In the genomic region with DNA sequence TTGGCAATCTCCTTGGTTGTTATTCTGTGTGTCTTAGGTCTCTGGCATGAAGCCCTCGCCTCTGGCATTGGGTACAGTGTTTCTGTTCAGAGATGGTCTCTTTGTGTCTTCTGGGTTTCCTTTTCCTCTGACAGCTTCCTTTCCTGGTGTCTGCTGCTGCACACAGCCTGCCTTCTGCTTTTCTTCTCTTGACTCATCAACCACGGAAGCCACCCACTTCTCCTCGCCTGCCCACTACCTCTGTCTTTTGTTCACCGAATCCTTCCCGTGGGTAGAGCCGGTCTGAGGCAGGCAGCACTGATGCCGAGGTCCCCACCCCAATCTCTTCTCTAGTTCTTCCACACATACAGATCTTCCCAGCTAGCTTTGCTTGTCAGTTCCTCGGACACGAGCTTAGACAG, we compare ENCODE assay signal across 12 mouse cellular contexts.
DNase-seq lines count a peak whose midpoint lies in the region; ATAC-seq and TF ChIP-seq lines count a peak whose summit lies in the region.
"Had no signal": no experiment of that assay in that cellular context is flagged by ENCODE, and none has a peak within 500 bp of the region (broad histone marks: within the 10 kb centered on the region; RNA-seq: fewer than 3 reads in every experiment).

No protein-coding gene starts in this region.

- no peak overlapping the region for H3K27ac ChIP-seq in liver, postnatal 0 days (ENCODE audit: low read depth)
- no peak overlapping the region for H3K27ac ChIP-seq in liver, embryonic 12.5 days
- H3K27ac ChIP-seq: forebrain, embryonic 15.5 days; limb, embryonic 10.5 days; stomach, embryonic 15.5 days had no signal

- no peaks in the 10 kb centered on the region for H3K9me3 ChIP-seq in liver, postnatal 0 days (ENCODE audit: low read length)
- H3K9me3 ChIP-seq in liver, embryonic 12.5 days (replicated peaks) = no peaks in the 10 kb centered on the region
- H3K9me3 ChIP-seq: forebrain, embryonic 15.5 days; limb, embryonic 10.5 days; stomach, embryonic 15.5 days had no signal

- peak overlapping the region; percentile 35 for H3K4me2 ChIP-seq in liver, postnatal 0 days (ENCODE audit: low read depth, low read length)
- no peak overlapping the region for H3K4me2 ChIP-seq in liver, embryonic 12.5 days
- H3K4me2 ChIP-seq: forebrain, embryonic 15.5 days; stomach, embryonic 15.5 days had no signal

- no peak overlapping the region for H3K9ac ChIP-seq in liver, postnatal 0 days (replicated peaks)
- H3K9ac ChIP-seq in liver, embryonic 12.5 days = no peak overlapping the region
- H3K9ac ChIP-seq: forebrain, embryonic 15.5 days; stomach, embryonic 15.5 days had no signal

- TF ChIP-seq EP300 in liver, postnatal 0 days (IDR thresholded peaks at IDR 0.05; ENCODE audit: low read depth) = no peak

- no peaks in the 10 kb centered on the region for H3K27me3 ChIP-seq in liver, postnatal 0 days (ENCODE audit: insufficient read depth, low read length)
- H3K27me3 ChIP-seq in liver, embryonic 12.5 days (replicated peaks) = peaks cover 16% of the 10 kb centered on the region; the same call in 1 of the 2 replicates
- H3K27me3 ChIP-seq: forebrain, embryonic 15.5 days; stomach, embryonic 15.5 days had no signal

- no peak for TF ChIP-seq CTCF in liver, postnatal 0 days (IDR thresholded peaks at IDR 0.05; ENCODE audit: low read depth)

- H3K4me3 ChIP-seq in liver, postnatal 0 days (ENCODE audit: low read depth, low read length) = no peak overlapping the region
- H3K4me3 ChIP-seq in liver, embryonic 12.5 days = no peak overlapping the region
- H3K4me3 ChIP-seq: forebrain, embryonic 15.5 days; limb, embryonic 10.5 days; stomach, embryonic 15.5 days had no signal

- no peaks in the 10 kb centered on the region for H3K36me3 ChIP-seq in liver, postnatal 0 days (replicated peaks; ENCODE audit: insufficient read depth, low read length)
- no peaks in the 10 kb centered on the region for H3K36me3 ChIP-seq in liver, embryonic 12.5 days
- H3K36me3 ChIP-seq: limb, embryonic 10.5 days; stomach, embryonic 15.5 days had no signal

- 34% methylated on average over 9 of the region's 9 CpGs for WGBS in liver, postnatal 0 days (ENCODE audit: insufficient replicate concordance)
- WGBS in liver, embryonic 12.5 days (ENCODE audit: insufficient replicate concordance) = 19% methylated on average over 9 of the region's 9 CpGs

- no peak for ATAC-seq in liver, postnatal 0 days
- ATAC-seq in liver, embryonic 12.5 days = no peak
- peak; percentile 89 for ATAC-seq in common myeloid progenitor, adult 5-6 weeks (replicated peaks; ENCODE audit: low read depth, poor library complexity, severe bottlenecking)
- ATAC-seq in megakaryocyte, adult 5-6 weeks (ENCODE audit: poor library complexity, severe bottlenecking) = peak; percentile 83
- ATAC-seq: forebrain, embryonic 15.5 days had no signal

- no peaks in the 10 kb centered on the region for H3K4me1 ChIP-seq in liver, postnatal 0 days (ENCODE audit: insufficient read depth)
- no peaks in the 10 kb centered on the region for H3K4me1 ChIP-seq in liver, embryonic 12.5 days
- H3K4me1 ChIP-seq: stomach, embryonic 15.5 days had no signal

- no peak for DNase-seq in liver, postnatal 0 days
- peak; percentile 21 for DNase-seq in thymus, postnatal 4 days
- no peak for DNase-seq in gastrocnemius, adult 8-10 months (ENCODE audit: low spot score in 2 of 2)
- DNase-seq in embryo, embryonic 10 days (ENCODE audit: low spot score) = no peak
- DNase-seq in heart, adult 8-10 months (ENCODE audit: low spot score) = no peak
- DNase-seq: lung, postnatal 36 days had no signal

Comparison
In these comparisons a context has a peak if more than half of its experiments do, and no peak if none do; other contexts are left out.
1. ATAC-seq: peak in common myeloid progenitor, adult 5-6 weeks (single experiment) and megakaryocyte, adult 5-6 weeks (single experiment); none in liver, postnatal 0 days (single experiment) and liver, embryonic 12.5 days (single experiment).